Mouse (Mus musculus) hindbrain, postnatal 0 days (tissue): Measurements from ENCODE around the gene Tcp11l1. TPM values are rescaled to one million over a fixed set of nuclear protein-coding genes. Genes with fewer than 3 reads are reported as not detected.

ENCODE experiments used
- ATAC-seq: fragments of 200-750 bp; cut with Nextera tagmentation; 2 replicates; pipeline ENCODE4 v1.8.0; 2017; ENCODE audit warnings: mild to moderate bottlenecking, moderate TSS enrichment, moderate library complexity
- DNase-seq: peaks from one replicate; pipeline ENCODE4 v3.0.0-alpha.2; 2015; ENCODE audit warnings: low spot score
- H3K27ac ChIP-seq: fragments of 300-500 bp; sonication (generic); 2 replicates; pipeline ENCODE4 v1.5.1; 2014; ENCODE audit warnings: mild to moderate bottlenecking
- H3K27me3 ChIP-seq: fragments of 300-500 bp; sonication (generic); 2 replicates; pipeline ENCODE4 v1.6.1; 2014; ENCODE audit warnings: low read length, mixed read lengths; ENCODE audit not compliant: insufficient read depth
- H3K36me3 ChIP-seq: fragments of 300-500 bp; sonication (generic); 2 replicates; pipeline ENCODE4 v1.6.1; 2014; ENCODE audit warnings: low read length, mixed read lengths; ENCODE audit not compliant: insufficient read depth
- H3K4me1 ChIP-seq: fragments of 300-500 bp; sonication (generic); 2 replicates; pipeline ENCODE4 v1.6.1; 2014; ENCODE audit warnings: antibody characterized with exemption, low read length, mixed read lengths; ENCODE audit not compliant: insufficient read depth
- H3K4me2 ChIP-seq: fragments of 300-500 bp; sonication (generic); 2 replicates; pipeline ENCODE4 v1.6.1; 2014; ENCODE audit warnings: low read depth, mild to moderate bottlenecking, low read length, moderate library complexity, mixed read lengths
- H3K4me3 ChIP-seq: fragments of 300-500 bp; sonication (generic); 2 replicates; pipeline ENCODE4 v1.5.1; 2014; ENCODE audit warnings: low read length
- H3K9ac ChIP-seq: fragments of 300-500 bp; sonication (generic); replicated peaks from 2 replicates; pipeline ENCODE4 v1.6.1; 2014; ENCODE audit warnings: mild to moderate bottlenecking, low read length, moderate library complexity, mixed read lengths
- H3K9me3 ChIP-seq: fragments of 300-500 bp; sonication (generic); 2 replicates; pipeline ENCODE4 v1.6.1; 2016; ENCODE audit warnings: low read length, mixed read lengths
- CTCF ChIP-seq: IDR thresholded peaks from 2 replicates; pipeline ENCODE4 v1.5.1; 2016; ENCODE audit warnings: antibody characterized with exemption, control low read depth, low read depth
- WGBS: fragments of 180-500 bp; shearing (Covaris S2); extraction: QIAGEN DNeasy Blood & Tissue Kit; methylation state at CpG from one replicate; pipeline ENCODE4 v1.1.7; 2014; 5-methylcytosine and 5-hydroxymethylcytosine counted together
- polyA plus RNA-seq: library from polyadenylated mRNA; unstranded; fragments of >200 nt; fragmentation: Nextera tagmentation; extraction: Ambion mirVana; gene quantifications from 2 replicates; pipeline ENCODE4 v1.2.1, GENCODE M21; 2015
- total RNA-seq: library from RNA; depleted of rRNA; stranded (reverse); fragments of >200 nt; gene quantifications from 2 replicates; pipeline ENCODE4 v1.2.3, GENCODE M21; 2014

Tcp11l1 gene
- total and polyA plus RNA-seq, 2 experiments from 2014 or later, result 27.0 to 64.2 TPM

DNA sequence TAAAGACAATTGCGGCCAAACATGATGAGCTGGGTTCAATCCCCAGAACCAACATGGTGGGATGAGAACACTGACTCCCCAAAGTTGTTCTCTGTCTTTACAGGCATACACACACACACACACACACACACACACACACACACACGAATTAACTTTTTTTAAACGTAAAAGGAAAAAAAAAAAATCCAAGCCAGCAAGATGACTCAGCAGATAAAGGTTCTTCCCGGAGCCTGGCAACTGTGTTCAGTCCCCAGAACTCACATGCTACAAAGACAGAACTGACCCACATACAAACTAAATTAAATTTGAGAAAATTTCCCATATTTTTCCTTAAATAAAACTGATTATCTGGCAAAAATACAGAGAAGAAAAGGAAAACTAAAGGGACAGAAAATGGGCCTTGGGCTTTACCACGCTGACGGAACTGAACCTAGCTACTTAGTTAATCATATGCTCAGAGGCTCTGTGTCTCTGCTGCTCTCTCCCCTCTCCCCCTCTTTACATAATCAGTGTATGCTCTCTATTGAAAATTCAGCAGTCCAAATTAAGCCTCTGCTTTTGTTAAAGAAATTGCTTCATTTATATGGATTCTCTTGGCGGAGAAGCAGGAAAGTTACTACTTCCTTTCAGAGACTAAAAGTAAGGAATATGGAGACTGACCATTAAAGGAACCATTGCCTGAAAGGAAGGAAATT lies 20.7 kb upstream of the Tcp11l1 start:
- H3K27me3 ChIP-seq, result no peaks in the 10 kb centered on the region
- ATAC-seq (no peak), DNase-seq (no peak)
- no peak overlapping the region for H3K4me3 ChIP-seq
- H3K36me3 ChIP-seq, result no peaks in the 10 kb centered on the region
- no peak overlapping the region for H3K4me2 ChIP-seq
- H3K9ac ChIP-seq, result no peak overlapping the region
- H3K4me1 ChIP-seq, result no peaks in the 10 kb centered on the region
- no peaks in the 10 kb centered on the region for H3K9me3 ChIP-seq
- TF ChIP-seq CTCF, result no peak
- H3K27ac ChIP-seq, result no peak overlapping the region
- 63% methylated on average over 7 of the region's 7 CpGs for WGBS

DNA sequence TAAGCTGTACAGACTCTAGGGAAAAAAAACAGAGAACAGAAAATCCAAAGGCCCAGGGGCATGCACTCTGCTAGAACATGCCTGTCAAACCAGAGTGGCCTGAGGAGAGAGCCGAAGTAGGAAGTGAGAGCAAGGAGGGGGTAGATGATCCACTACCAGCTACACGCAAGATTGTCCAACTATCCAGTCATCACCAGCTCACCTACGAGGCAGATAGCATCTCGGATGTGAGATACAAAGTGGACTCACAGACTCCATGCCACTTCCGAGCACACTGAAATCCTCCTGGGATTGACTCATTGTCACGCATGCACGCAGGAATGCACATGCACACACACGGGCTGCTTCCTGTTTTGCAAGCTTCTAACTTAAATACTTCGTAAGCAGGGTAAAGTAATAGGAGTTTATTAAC lies 20.1 kb upstream of the Tcp11l1 start:
- whole genome bisulfite sequencing, result 86% methylated on average over 9 of the region's 9 CpGs
- H3K4me3 ChIP-seq, result no peak overlapping the region
- no peak overlapping the region for H3K9ac ChIP-seq
- H3K27me3 ChIP-seq, result no peaks in the 10 kb centered on the region
- ATAC-seq (no peak), DNase-seq (no peak)
- H3K27ac ChIP-seq, result no peak overlapping the region
- H3K9me3 ChIP-seq, result no peaks in the 10 kb centered on the region
- no peaks in the 10 kb centered on the region for H3K36me3 ChIP-seq
- no peaks in the 10 kb centered on the region for H3K4me1 ChIP-seq
- TF ChIP-seq CTCF, result no peak
- no peak overlapping the region for H3K4me2 ChIP-seq

DNA sequence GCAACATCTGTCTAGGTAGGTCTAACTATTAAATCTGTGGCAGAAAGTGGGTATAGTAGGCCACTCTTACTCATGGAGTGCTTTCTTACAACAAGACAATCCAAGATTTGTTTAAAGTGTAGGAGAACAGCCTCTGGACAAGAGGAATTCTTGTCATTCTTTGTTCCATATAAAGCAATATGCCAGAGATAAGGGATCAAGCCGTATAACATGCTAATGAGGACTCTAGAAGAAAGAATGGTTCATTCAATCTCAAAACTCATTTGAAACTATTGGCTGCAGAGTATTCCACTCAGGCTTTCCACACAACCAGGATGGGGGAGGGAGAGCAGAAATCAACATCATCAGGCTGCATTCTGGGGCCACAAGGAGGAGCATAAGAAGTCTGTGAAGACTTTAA lies 15.4 kb upstream of the Tcp11l1 start:
- no peak overlapping the region for H3K9ac ChIP-seq
- no peak overlapping the region for H3K4me2 ChIP-seq
- no peak overlapping the region for H3K27ac ChIP-seq
- DNase-seq (no peak), ATAC-seq (no peak)
- no peaks in the 10 kb centered on the region for H3K4me1 ChIP-seq
- H3K9me3 ChIP-seq, result no peaks in the 10 kb centered on the region
- no peaks in the 10 kb centered on the region for H3K36me3 ChIP-seq
- WGBS, result 83% methylated on average over 1 of the region's 1 CpGs
- no peak for TF ChIP-seq CTCF
- no peaks in the 10 kb centered on the region for H3K27me3 ChIP-seq
- H3K4me3 ChIP-seq, result no peak overlapping the region

DNA sequence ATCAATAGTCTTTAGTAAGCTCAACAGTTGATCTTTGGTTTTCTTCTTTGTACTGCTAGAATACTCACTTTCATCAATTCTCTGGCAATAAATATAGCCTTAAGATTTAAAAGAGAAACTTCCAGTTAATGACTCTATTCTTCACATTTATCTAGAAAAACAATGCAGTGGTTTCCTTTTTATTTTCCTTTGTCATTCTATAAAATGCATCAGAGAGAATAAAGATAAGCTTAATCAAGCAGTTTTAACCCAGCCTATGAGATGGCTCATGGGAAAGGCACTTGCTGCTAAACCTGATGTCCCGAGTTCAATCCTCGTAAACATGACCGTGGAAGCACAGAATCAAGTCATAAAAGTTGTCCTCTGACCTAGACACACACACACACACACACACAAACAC lies 10.1 kb upstream of the Tcp11l1 start:
- H3K36me3 ChIP-seq, result no peaks in the 10 kb centered on the region
- no peak overlapping the region for H3K4me3 ChIP-seq
- DNase-seq, result no peak
- 93% methylated on average over 3 of the region's 3 CpGs for WGBS
- H3K27me3 ChIP-seq, result no peaks in the 10 kb centered on the region
- H3K4me1 ChIP-seq, result no peaks in the 10 kb centered on the region
- H3K9me3 ChIP-seq, result no peaks in the 10 kb centered on the region
- no peak for ATAC-seq
- H3K9ac ChIP-seq, result no peak overlapping the region
- no peak overlapping the region for H3K4me2 ChIP-seq
- H3K27ac ChIP-seq, result no peak overlapping the region
- no peak for TF ChIP-seq CTCF

DNA sequence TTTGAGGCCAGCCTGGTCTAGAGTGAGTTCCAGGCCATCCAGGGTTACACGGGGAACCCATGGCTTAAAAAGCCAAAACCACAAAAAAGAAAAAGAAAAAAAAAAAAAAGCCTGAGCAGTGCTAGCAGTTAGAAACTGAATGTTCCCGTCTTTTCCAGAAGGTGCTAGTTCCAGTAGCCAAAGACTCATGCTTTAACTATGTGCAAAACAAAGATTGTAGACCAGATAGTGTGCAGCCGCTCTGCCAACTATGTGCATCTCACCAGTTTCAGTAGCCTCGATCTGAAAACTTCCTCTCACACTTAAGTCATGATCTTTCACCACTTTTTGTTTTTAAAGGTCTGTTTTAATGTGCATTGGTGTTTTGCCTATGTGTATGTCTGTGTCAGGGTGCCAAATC lies 5.9 kb upstream of the Tcp11l1 start:
- Histone ChIP-seq H3K36me3 (no peaks in the 10 kb centered on the region), H3K4me3 (no peak overlapping the region), H3K9me3 (no peaks in the 10 kb centered on the region), H3K4me2 (no peak overlapping the region), H3K27me3 (no peaks in the 10 kb centered on the region), H3K4me1 (no peaks in the 10 kb centered on the region), H3K27ac (no peak overlapping the region), H3K9ac (no peak overlapping the region)
- WGBS, result 94% methylated on average over 4 of the region's 4 CpGs
- no peak for TF ChIP-seq CTCF
- ATAC-seq (no peak), DNase-seq (no peak)

DNA sequence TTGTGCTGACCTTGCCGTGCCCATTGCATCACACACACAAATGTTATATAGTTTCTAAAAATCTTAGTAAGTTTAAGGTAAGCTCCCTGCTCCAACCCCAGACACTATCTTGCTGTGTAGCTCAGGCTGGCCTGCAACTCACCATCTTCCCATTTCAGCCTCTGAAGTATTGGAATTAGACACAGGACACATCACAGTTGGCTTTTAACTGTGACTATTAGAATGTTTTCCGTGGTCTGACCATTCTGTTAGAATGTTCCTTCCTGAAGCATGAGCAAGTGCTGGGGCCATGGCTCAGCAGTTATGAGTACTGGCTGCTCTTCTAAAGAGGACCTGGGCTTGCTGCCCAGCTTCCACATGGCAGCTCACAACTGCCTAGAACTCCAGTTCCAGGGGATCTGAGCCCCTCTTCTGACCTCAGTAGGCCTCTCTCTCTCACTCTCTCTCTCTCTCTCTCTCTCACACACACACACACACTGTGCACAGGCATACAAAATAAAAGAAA lies 5.3 kb upstream of the Tcp11l1 start:
- no peak for ATAC-seq
- 85% methylated on average over 2 of the region's 2 CpGs for WGBS
- Histone ChIP-seq H3K9me3 (no peaks in the 10 kb centered on the region), H3K4me3 (no peak overlapping the region), H3K4me2 (no peak overlapping the region), H3K36me3 (no peaks in the 10 kb centered on the region), H3K27me3 (no peaks in the 10 kb centered on the region), H3K27ac (no peak overlapping the region), H3K4me1 (no peaks in the 10 kb centered on the region), H3K9ac (no peak overlapping the region)
- no peak for TF ChIP-seq CTCF
- no peak for DNase-seq

DNA sequence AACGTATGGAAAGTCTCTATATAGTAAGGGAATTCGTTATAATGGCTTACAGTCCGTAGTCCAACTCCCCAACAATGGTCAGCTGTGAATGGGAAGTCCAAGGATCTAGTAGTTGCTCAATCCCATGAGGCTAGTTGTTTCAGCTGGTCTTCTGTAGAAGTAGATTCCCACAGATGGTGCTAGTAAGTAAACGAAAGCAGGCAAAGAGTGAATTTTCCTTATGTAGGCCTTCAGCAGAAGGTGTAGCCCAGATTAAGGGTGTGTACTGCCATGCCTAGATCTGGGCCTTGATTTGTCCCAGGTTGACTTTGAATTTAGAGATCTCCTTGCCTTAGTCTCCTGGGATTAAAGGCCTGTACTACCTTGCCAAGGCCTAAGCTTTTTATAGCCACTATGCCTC lies 4.3 kb upstream of the Tcp11l1 start, which contains the start of gene Pin1rt1:
Gene Pin1rt1 (minus strand): TSS at position 101 of the 400 bp plus-strand sequence.
- Histone ChIP-seq H3K36me3 (no peaks in the 10 kb centered on the region), H3K4me2 (no peak within 1 kb of the TSS), H3K27ac (no peak within 1 kb of the TSS), H3K27me3 (no peaks in the 10 kb centered on the region), H3K9me3 (no peaks in the 10 kb centered on the region), H3K4me1 (no peaks in the 10 kb centered on the region), H3K9ac (no peak within 1 kb of the TSS), H3K4me3 (no peak within 1 kb of the TSS)
- DNase-seq (no peak), ATAC-seq (no peak)
- no peak for TF ChIP-seq CTCF
- WGBS, result 93% methylated on average over 4 of the region's 4 CpGs
